Mouse (Mus musculus): ENCODE measurements at regions not wholly inside any gene's neighbourhood (a gene's known extent, or its start where the extent isn't known, plus 50 kb on each side); places are given as distances from the start of the nearest gene placed in this dataset.

DNA sequence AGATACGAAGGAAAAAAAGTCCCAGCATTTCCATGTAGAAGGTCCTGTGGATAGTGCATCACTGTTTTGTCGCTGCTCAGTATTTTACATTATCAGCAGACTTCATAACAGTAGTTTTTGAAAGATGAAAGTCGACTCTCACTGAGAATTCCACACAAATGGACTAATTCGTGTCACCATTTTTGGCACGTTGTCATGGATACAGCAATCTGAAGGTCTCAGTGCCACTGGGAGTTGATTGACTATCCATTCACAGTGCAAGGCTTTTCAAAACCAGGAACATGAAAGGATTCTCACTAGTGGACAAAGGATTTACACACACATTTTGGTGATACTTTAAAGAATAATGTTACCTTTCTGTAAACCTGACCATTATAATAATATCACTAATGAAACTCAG is 93.7 kb upstream of the Asb5 start:
- no peak overlapping the region for H3K4me2 ChIP-seq (ENCODE audit: low read depth)
- WGBS = 68% methylated on average over 5 of the region's 5 CpGs
- ATAC-seq (ENCODE audit: insufficient read depth, low FRiP score, low TSS enrichment) (no peak), DNase-seq (ENCODE audit: low spot score) (no peak)
- H3K9me3 ChIP-seq (ENCODE audit: control insufficient read depth, low read length) = no peaks in the 10 kb centered on the region
- H3K9ac ChIP-seq (ENCODE audit: low read length) = no peak overlapping the region
- no peaks in the 10 kb centered on the region for H3K27me3 ChIP-seq (ENCODE audit: control insufficient read depth, insufficient read depth, low read length)
- no peaks in the 10 kb centered on the region for H3K4me1 ChIP-seq (ENCODE audit: control insufficient read depth, insufficient read depth, low read length)
- H3K27ac ChIP-seq (ENCODE audit: low read depth, low read length) = no peak overlapping the region
- no peaks in the 10 kb centered on the region for H3K36me3 ChIP-seq (ENCODE audit: control insufficient read depth, insufficient read depth, low read length)
- H3K4me3 ChIP-seq (ENCODE audit: low read depth, low read length) = no peak overlapping the region

- ATAC-seq (ENCODE audit: insufficient read depth, low FRiP score, low TSS enrichment) (no peak), DNase-seq (ENCODE audit: low spot score) (no peak)
- no peaks in the 10 kb centered on the region for H3K4me1 ChIP-seq (ENCODE audit: control insufficient read depth, insufficient read depth, low read length)
- no peaks in the 10 kb centered on the region for H3K9me3 ChIP-seq (ENCODE audit: control insufficient read depth, low read length)
- H3K27ac ChIP-seq (ENCODE audit: low read depth, low read length) = no peak overlapping the region
- no peak overlapping the region for H3K9ac ChIP-seq (ENCODE audit: low read length)
- no peaks in the 10 kb centered on the region for H3K27me3 ChIP-seq (ENCODE audit: control insufficient read depth, insufficient read depth, low read length)
- no peaks in the 10 kb centered on the region for H3K36me3 ChIP-seq (ENCODE audit: control insufficient read depth, insufficient read depth, low read length)
- no peak overlapping the region for H3K4me3 ChIP-seq (ENCODE audit: low read depth, low read length)
- 85% methylated on average over 3 of the region's 3 CpGs for WGBS
- no peak overlapping the region for H3K4me2 ChIP-seq (ENCODE audit: low read depth)
Measured at GRCm38 (mm10) chr8:54441143-54441542, 88.2 kb upstream of the Asb5 start.

- H3K9me3 ChIP-seq (ENCODE audit: control insufficient read depth, low read length) = no peaks in the 10 kb centered on the region
- no peak overlapping the region for H3K4me3 ChIP-seq (ENCODE audit: low read depth, low read length)
- H3K9ac ChIP-seq (ENCODE audit: low read length) = no peak overlapping the region
- 85% methylated on average over 1 of the region's 1 CpGs for whole genome bisulfite sequencing
- H3K27ac ChIP-seq (ENCODE audit: low read depth, low read length) = no peak overlapping the region
- no peaks in the 10 kb centered on the region for H3K36me3 ChIP-seq (ENCODE audit: control insufficient read depth, insufficient read depth, low read length)
- ATAC-seq (ENCODE audit: insufficient read depth, low FRiP score, low TSS enrichment) = no peak
- H3K27me3 ChIP-seq (ENCODE audit: control insufficient read depth, insufficient read depth, low read length) = no peaks in the 10 kb centered on the region
- H3K4me2 ChIP-seq (ENCODE audit: low read depth) = no peak overlapping the region
- H3K4me1 ChIP-seq (ENCODE audit: control insufficient read depth, insufficient read depth, low read length) = no peaks in the 10 kb centered on the region
- no peak for DNase-seq (ENCODE audit: low spot score)
Measured at GRCm38 (mm10) chr8:54442395-54442794, 87.0 kb upstream of the Asb5 start.

GRCm38 (mm10) chr8:54446370-54446769 is 83.0 kb upstream of the Asb5 start:
- Histone ChIP-seq H3K36me3 (ENCODE audit: control insufficient read depth, insufficient read depth, low read length) (no peaks in the 10 kb centered on the region), H3K4me1 (ENCODE audit: control insufficient read depth, insufficient read depth, low read length) (no peaks in the 10 kb centered on the region), H3K27ac (ENCODE audit: low read depth, low read length) (no peak overlapping the region), H3K4me2 (ENCODE audit: low read depth) (no peak overlapping the region), H3K9me3 (ENCODE audit: control insufficient read depth, low read length) (no peaks in the 10 kb centered on the region), H3K4me3 (ENCODE audit: low read depth, low read length) (no peak overlapping the region), H3K9ac (ENCODE audit: low read length) (no peak overlapping the region), H3K27me3 (ENCODE audit: control insufficient read depth, insufficient read depth, low read length) (no peaks in the 10 kb centered on the region)
- DNase-seq (ENCODE audit: low spot score) = no peak
- 17% methylated on average over 5 of the region's 5 CpGs for WGBS
- no peak for ATAC-seq (ENCODE audit: insufficient read depth, low FRiP score, low TSS enrichment)

- H3K4me2 ChIP-seq (ENCODE audit: low read depth) = no peak overlapping the region
- no peaks in the 10 kb centered on the region for H3K36me3 ChIP-seq (ENCODE audit: control insufficient read depth, insufficient read depth, low read length)
- no peak overlapping the region for H3K9ac ChIP-seq (ENCODE audit: low read length)
- H3K4me3 ChIP-seq (ENCODE audit: low read depth, low read length) = no peak overlapping the region
- H3K27ac ChIP-seq (ENCODE audit: low read depth, low read length) = no peak overlapping the region
- ATAC-seq (ENCODE audit: insufficient read depth, low FRiP score, low TSS enrichment) (no peak), DNase-seq (ENCODE audit: low spot score) (no peak)
- H3K27me3 ChIP-seq (ENCODE audit: control insufficient read depth, insufficient read depth, low read length) = no peaks in the 10 kb centered on the region
- no peaks in the 10 kb centered on the region for H3K9me3 ChIP-seq (ENCODE audit: control insufficient read depth, low read length)
- H3K4me1 ChIP-seq (ENCODE audit: control insufficient read depth, insufficient read depth, low read length) = no peaks in the 10 kb centered on the region
Measured at GRCm38 (mm10) chr8:54449811-54450210, 79.6 kb upstream of the Asb5 start.

DNA sequence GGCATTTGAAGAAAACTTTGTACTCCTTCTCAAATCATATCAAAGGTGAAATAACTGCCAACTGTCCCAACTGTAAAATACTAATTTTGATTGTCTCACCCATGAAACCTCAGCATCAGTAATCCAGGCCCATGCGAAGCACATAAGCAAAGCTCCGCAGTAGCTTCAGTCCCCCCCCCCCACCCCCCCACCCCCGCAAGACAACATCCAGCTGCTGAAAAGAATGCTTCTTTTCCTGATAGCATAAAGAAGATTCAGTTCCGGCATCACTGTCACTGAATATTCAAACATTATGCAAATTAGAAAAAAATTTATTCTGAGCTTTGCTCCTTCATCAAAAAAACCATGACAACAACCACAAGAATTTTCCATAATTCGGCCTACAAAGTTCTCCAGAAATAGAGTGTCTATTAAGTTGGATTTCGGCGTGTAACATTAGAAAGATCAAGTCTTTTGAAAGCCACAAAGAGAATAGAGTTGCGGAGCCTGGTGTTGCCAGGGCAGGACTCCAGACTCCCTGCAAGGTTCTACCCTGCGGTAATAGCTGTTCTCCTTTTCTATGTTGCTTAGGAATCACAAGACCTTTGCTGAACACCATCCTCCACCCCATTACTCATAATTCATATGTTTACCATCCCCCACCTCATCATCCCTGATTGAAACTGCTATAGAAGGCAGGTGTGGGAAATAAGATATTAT is 77.9 kb upstream of the Asb5 start:
- Histone ChIP-seq H3K4me1 (ENCODE audit: control insufficient read depth, insufficient read depth, low read length) (no peaks in the 10 kb centered on the region), H3K4me2 (ENCODE audit: low read depth) (no peak overlapping the region), H3K27me3 (ENCODE audit: control insufficient read depth, insufficient read depth, low read length) (no peaks in the 10 kb centered on the region), H3K4me3 (ENCODE audit: low read depth, low read length) (no peak overlapping the region), H3K36me3 (ENCODE audit: control insufficient read depth, insufficient read depth, low read length) (no peaks in the 10 kb centered on the region), H3K27ac (ENCODE audit: low read depth, low read length) (no peak overlapping the region), H3K9ac (ENCODE audit: low read length) (no peak overlapping the region), H3K9me3 (ENCODE audit: control insufficient read depth, low read length) (no peaks in the 10 kb centered on the region)
- DNase-seq (ENCODE audit: low spot score) = no peak
- ATAC-seq (ENCODE audit: insufficient read depth, low FRiP score, low TSS enrichment) = no peak
- WGBS = 73% methylated on average over 9 of the region's 9 CpGs

- Histone ChIP-seq H3K9me3 (ENCODE audit: control insufficient read depth, low read length) (no peaks in the 10 kb centered on the region), H3K4me1 (ENCODE audit: control insufficient read depth, insufficient read depth, low read length) (no peaks in the 10 kb centered on the region), H3K27me3 (ENCODE audit: control insufficient read depth, insufficient read depth, low read length) (no peaks in the 10 kb centered on the region), H3K9ac (ENCODE audit: low read length) (no peak overlapping the region), H3K4me3 (ENCODE audit: low read depth, low read length) (no peak overlapping the region), H3K36me3 (ENCODE audit: control insufficient read depth, insufficient read depth, low read length) (no peaks in the 10 kb centered on the region), H3K27ac (ENCODE audit: low read depth, low read length) (no peak overlapping the region), H3K4me2 (ENCODE audit: low read depth) (no peak overlapping the region)
- DNase-seq (ENCODE audit: low spot score) (no peak), ATAC-seq (ENCODE audit: insufficient read depth, low FRiP score, low TSS enrichment) (no peak)
- 65% methylated on average over 5 of the region's 5 CpGs for WGBS
Measured at GRCm38 (mm10) chr8:54464977-54465376, 64.4 kb upstream of the Asb5 start.

- DNase-seq (ENCODE audit: low spot score) (no peak), ATAC-seq (ENCODE audit: insufficient read depth, low FRiP score, low TSS enrichment) (no peak)
- H3K36me3 ChIP-seq (ENCODE audit: control insufficient read depth, insufficient read depth, low read length) = no peaks in the 10 kb centered on the region
- H3K27ac ChIP-seq (ENCODE audit: low read depth, low read length) = no peak overlapping the region
- no peak overlapping the region for H3K9ac ChIP-seq (ENCODE audit: low read length)
- H3K9me3 ChIP-seq (ENCODE audit: control insufficient read depth, low read length) = no peaks in the 10 kb centered on the region
- H3K4me3 ChIP-seq (ENCODE audit: low read depth, low read length) = no peak overlapping the region
- H3K27me3 ChIP-seq (ENCODE audit: control insufficient read depth, insufficient read depth, low read length) = no peaks in the 10 kb centered on the region
- no peaks in the 10 kb centered on the region for H3K4me1 ChIP-seq (ENCODE audit: control insufficient read depth, insufficient read depth, low read length)
- WGBS = 90% methylated on average over 3 of the region's 3 CpGs
- no peak overlapping the region for H3K4me2 ChIP-seq (ENCODE audit: low read depth)
Measured at GRCm38 (mm10) chr8:54465458-54466102, 63.8 kb upstream of the Asb5 start.
